In the genomic region with DNA sequence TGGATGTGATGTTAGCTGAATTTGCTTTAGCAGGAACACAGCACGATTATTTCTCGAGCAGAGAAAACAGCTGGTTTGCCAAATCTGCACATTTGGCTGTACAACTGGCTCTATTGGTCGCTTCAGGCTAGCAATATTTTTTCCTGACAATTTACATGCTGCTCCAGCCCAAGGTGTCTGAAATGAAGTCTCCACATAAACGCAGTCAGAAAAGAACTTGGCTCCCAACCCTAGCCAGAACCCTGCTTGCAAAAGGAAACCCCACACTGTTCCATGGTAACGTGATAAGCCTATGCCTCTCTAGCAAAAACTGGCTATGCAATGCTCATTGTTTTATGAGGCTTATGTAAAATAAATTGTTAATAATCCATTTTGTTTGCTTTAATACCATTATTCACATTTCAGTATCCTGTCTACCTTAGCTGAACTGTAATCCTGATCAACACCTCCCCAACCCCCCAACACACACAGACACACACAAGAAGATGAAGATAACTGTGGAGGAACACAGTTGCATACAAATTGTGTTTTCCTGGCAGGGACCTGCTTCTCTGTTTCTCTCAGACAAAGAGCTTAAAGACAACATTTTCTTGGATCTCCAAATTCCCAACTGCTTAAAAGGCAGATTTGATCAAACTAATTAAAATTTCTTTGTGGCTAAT, we compare ENCODE assay signal across 11 mouse cellular contexts.
DNase-seq lines count a peak whose midpoint lies in the region; ATAC-seq lines count a peak whose summit lies in the region.
"Had no signal": no experiment of that assay in that cellular context is flagged by ENCODE, and none has a peak within 500 bp of the region (broad histone marks: within the 10 kb centered on the region; RNA-seq: fewer than 3 reads in every experiment).

No protein-coding gene starts in this region.

- H3K4me3 ChIP-seq in forebrain, embryonic 15.5 days: no peak overlapping the region
- no peak overlapping the region for H3K4me3 ChIP-seq in forebrain, embryonic 11.5 days (ENCODE audit: low read depth, low read length)
- no peak overlapping the region for H3K4me3 ChIP-seq in hindbrain, embryonic 16.5 days (ENCODE audit: low read length)

- no peaks in the 10 kb centered on the region for H3K36me3 ChIP-seq in forebrain, embryonic 15.5 days
- no peaks in the 10 kb centered on the region for H3K36me3 ChIP-seq in forebrain, embryonic 11.5 days (ENCODE audit: control insufficient read depth, insufficient read depth, low read length)
- no peaks in the 10 kb centered on the region for H3K36me3 ChIP-seq in hindbrain, embryonic 16.5 days (ENCODE audit: control insufficient read depth, insufficient read depth, low read length)

- intact Hi-C loops in left cerebral cortex, postnatal 36 days (cut with DNase I): no loop called here

- peak overlapping the region; percentile 14; the same call in 1 of the 2 replicates for H3K4me2 ChIP-seq in forebrain, embryonic 15.5 days (replicated peaks)
- no peak overlapping the region for H3K4me2 ChIP-seq in forebrain, embryonic 11.5 days (ENCODE audit: low read depth, low read length, severe bottlenecking)
- H3K4me2 ChIP-seq in hindbrain, embryonic 16.5 days (ENCODE audit: low read length): no peak overlapping the region

- 27% methylated on average over 5 of the region's 5 CpGs for WGBS in forebrain, embryonic 15.5 days
- WGBS in forebrain, embryonic 11.5 days: 77% methylated on average over 5 of the region's 5 CpGs
- 31% methylated on average over 5 of the region's 5 CpGs for WGBS in hindbrain, embryonic 16.5 days

- H3K27me3 ChIP-seq in forebrain, embryonic 15.5 days: no peaks in the 10 kb centered on the region
- no peaks in the 10 kb centered on the region for H3K27me3 ChIP-seq in forebrain, embryonic 11.5 days (ENCODE audit: control insufficient read depth, insufficient read depth, low read length)
- no peaks in the 10 kb centered on the region for H3K27me3 ChIP-seq in hindbrain, embryonic 16.5 days (replicated peaks; ENCODE audit: control insufficient read depth, insufficient read depth, low read length)
- H3K27me3 ChIP-seq: Patski had no signal

- H3K9ac ChIP-seq in forebrain, embryonic 15.5 days (replicated peaks): no peak overlapping the region
- no peak overlapping the region for H3K9ac ChIP-seq in forebrain, embryonic 11.5 days (ENCODE audit: low read length)
- H3K9ac ChIP-seq in hindbrain, embryonic 16.5 days (ENCODE audit: low read depth, low read length): no peak overlapping the region

- ATAC-seq in forebrain, embryonic 15.5 days (replicated peaks): peak; percentile 94
- ATAC-seq in forebrain, embryonic 11.5 days (replicated peaks; ENCODE audit: low FRiP score): no peak
- ATAC-seq in hindbrain, embryonic 16.5 days: peak; percentile 96
- ATAC-seq in megakaryocyte progenitor cell, adult 5-6 weeks (replicated peaks; ENCODE audit: poor library complexity): no peak
- ATAC-seq: Patski had no signal

- H3K4me1 ChIP-seq in forebrain, embryonic 15.5 days: peaks cover 8% of the 10 kb centered on the region
- no peaks in the 10 kb centered on the region for H3K4me1 ChIP-seq in forebrain, embryonic 11.5 days (replicated peaks; ENCODE audit: control insufficient read depth, insufficient read depth, low read length)
- H3K4me1 ChIP-seq in hindbrain, embryonic 16.5 days (ENCODE audit: control insufficient read depth, insufficient read depth, low read depth, low read length): peaks cover 2% of the 10 kb centered on the region; the same call in 1 of the 2 replicates

- H3K27ac ChIP-seq in forebrain, embryonic 15.5 days (replicated peaks): peak overlapping the region; percentile 77
- no peak overlapping the region for H3K27ac ChIP-seq in forebrain, embryonic 11.5 days (ENCODE audit: low read depth, low read length)
- H3K27ac ChIP-seq in hindbrain, embryonic 16.5 days (ENCODE audit: low read depth, low read length): peak overlapping the region; percentile 66
- H3K27ac ChIP-seq: macrophage had no signal

- DNase-seq in forebrain, embryonic 11.5 days (ENCODE audit: low spot score): no peak
- peak; percentile 55 for DNase-seq in brain, adult 2 months (ENCODE audit: low read depth, low spot score)
- DNase-seq in left cerebral cortex, postnatal 36 days (ENCODE audit: low spot score in 2 of 2): peak; percentile 7 to 11
- no peak for DNase-seq in thymus, postnatal 4 days
- DNase-seq in T-cell, adult 2 months (ENCODE audit: low spot score): no peak
- DNase-seq: kidney, adult 18-20 months had no signal

- H3K9me3 ChIP-seq in forebrain, embryonic 15.5 days: no peaks in the 10 kb centered on the region
- no peaks in the 10 kb centered on the region for H3K9me3 ChIP-seq in forebrain, embryonic 11.5 days (ENCODE audit: control insufficient read depth, low read length)
- H3K9me3 ChIP-seq in hindbrain, embryonic 16.5 days (ENCODE audit: control insufficient read depth, low read length): no peaks in the 10 kb centered on the region

Comparison
In these comparisons a context has a peak if more than half of its experiments do, and no peak if none do; other contexts are left out.
1. ATAC-seq: peak in forebrain, embryonic 15.5 days (single experiment) and hindbrain, embryonic 16.5 days (single experiment); none in forebrain, embryonic 11.5 days (single experiment) and megakaryocyte progenitor cell, adult 5-6 weeks (single experiment).
2. DNase-seq: peak in brain, adult 2 months (single experiment) and left cerebral cortex, postnatal 36 days (2 of 2); none in forebrain, embryonic 11.5 days (single experiment), thymus, postnatal 4 days (single experiment) and T-cell, adult 2 months (single experiment).